Mouse (Mus musculus): ENCODE measurements around the gene Eif4a2. TPM values are rescaled to one million over a fixed set of nuclear protein-coding genes. Genes with fewer than 3 reads are reported as not detected.

Eif4a2 gene
- polyA plus RNA-seq, 1 experiment from 2014 or later, result 233 TPM

DNA sequence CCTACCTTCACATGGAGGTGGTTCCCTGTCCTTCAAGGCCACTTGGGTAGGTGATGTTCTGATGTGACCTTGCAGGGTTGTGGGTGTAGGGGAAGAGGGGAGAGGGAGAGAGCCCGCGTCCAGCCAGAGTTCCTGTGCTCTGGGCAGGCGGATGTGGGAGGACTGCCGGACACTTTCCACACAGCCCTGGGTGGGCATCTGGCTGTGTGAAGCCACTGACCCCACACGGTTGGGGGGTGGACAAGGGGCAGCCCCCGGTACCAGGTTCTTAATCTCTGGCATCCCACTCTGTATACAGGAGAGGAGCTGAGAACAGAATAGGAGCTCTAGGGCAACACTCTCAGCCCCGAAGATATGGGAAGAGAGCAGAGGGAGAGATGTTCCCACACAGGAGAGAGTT lies 51.0 kb downstream of the Eif4a2 start:
- ATAC-seq (ENCODE audit: insufficient number of reproducible peaks, low FRiP score, low TSS enrichment, low read depth) (no peak), DNase-seq (ENCODE audit: low spot score) (no peak)
- Histone ChIP-seq H3K9ac (ENCODE audit: low read length) (no peak overlapping the region), H3K36me3 (ENCODE audit: control insufficient read depth, insufficient read depth, low read length) (no peaks in the 10 kb centered on the region), H3K27ac (replicated peaks; ENCODE audit: low read depth, low read length) (no peak overlapping the region), H3K27me3 (ENCODE audit: control insufficient read depth, insufficient read depth, low read length) (no peaks in the 10 kb centered on the region), H3K4me1 (ENCODE audit: control insufficient read depth, insufficient read depth, low read length) (no peaks in the 10 kb centered on the region), H3K4me2 (ENCODE audit: low read depth, severe bottlenecking) (no peak overlapping the region), H3K9me3 (ENCODE audit: control insufficient read depth, low read length) (no peaks in the 10 kb centered on the region), H3K4me3 (ENCODE audit: low read depth, low read length) (no peak overlapping the region)
- WGBS, result 86% methylated on average over 7 of the region's 7 CpGs

GRCm38 (mm10) chr16:23158957-23159356 lies 51.7 kb downstream of the Eif4a2 start:
- Histone ChIP-seq H3K9ac (ENCODE audit: low read length) (no peak overlapping the region), H3K27ac (replicated peaks; ENCODE audit: low read depth, low read length) (no peak overlapping the region), H3K4me1 (ENCODE audit: control insufficient read depth, insufficient read depth, low read length) (no peaks in the 10 kb centered on the region), H3K9me3 (ENCODE audit: control insufficient read depth, low read length) (no peaks in the 10 kb centered on the region), H3K4me3 (ENCODE audit: low read depth, low read length) (no peak overlapping the region), H3K27me3 (ENCODE audit: control insufficient read depth, insufficient read depth, low read length) (no peaks in the 10 kb centered on the region), H3K4me2 (ENCODE audit: low read depth, severe bottlenecking) (no peak overlapping the region), H3K36me3 (ENCODE audit: control insufficient read depth, insufficient read depth, low read length) (no peaks in the 10 kb centered on the region)
- ATAC-seq (ENCODE audit: insufficient number of reproducible peaks, low FRiP score, low TSS enrichment, low read depth), result no peak
- 58% methylated on average over 2 of the region's 2 CpGs for WGBS
- no peak for DNase-seq (ENCODE audit: low spot score)

DNA sequence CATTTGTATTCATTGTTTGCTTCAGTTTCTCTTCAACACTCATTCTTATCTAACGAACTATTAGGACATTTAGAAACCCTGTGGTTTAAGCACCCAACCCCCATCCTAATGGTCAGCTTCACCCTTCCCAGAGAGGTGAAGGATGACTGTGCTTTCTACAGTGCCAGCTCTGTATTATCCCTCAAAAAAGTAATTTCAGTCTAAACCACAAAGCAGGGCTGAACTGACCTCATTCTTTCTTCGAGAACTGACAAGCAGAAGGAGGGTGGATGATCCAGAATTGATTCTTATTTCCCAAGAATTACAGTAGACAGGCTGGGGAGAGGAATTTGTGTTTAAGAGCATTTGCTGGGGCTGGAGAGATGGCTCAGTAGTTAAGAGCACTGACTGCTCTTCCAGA lies 52.5 kb downstream of the Eif4a2 start:
- 83% methylated on average over 2 of the region's 2 CpGs for WGBS
- Histone ChIP-seq H3K9ac (ENCODE audit: low read length) (no peak overlapping the region), H3K27me3 (ENCODE audit: control insufficient read depth, insufficient read depth, low read length) (no peaks in the 10 kb centered on the region), H3K9me3 (ENCODE audit: control insufficient read depth, low read length) (no peaks in the 10 kb centered on the region), H3K4me1 (ENCODE audit: control insufficient read depth, insufficient read depth, low read length) (no peaks in the 10 kb centered on the region), H3K27ac (replicated peaks; ENCODE audit: low read depth, low read length) (no peak overlapping the region), H3K4me2 (ENCODE audit: low read depth, severe bottlenecking) (no peak overlapping the region), H3K36me3 (ENCODE audit: control insufficient read depth, insufficient read depth, low read length) (no peaks in the 10 kb centered on the region), H3K4me3 (ENCODE audit: low read depth, low read length) (no peak overlapping the region)
- ATAC-seq (ENCODE audit: insufficient number of reproducible peaks, low FRiP score, low TSS enrichment, low read depth), result no peak
- DNase-seq (ENCODE audit: low spot score), result no peak

DNA sequence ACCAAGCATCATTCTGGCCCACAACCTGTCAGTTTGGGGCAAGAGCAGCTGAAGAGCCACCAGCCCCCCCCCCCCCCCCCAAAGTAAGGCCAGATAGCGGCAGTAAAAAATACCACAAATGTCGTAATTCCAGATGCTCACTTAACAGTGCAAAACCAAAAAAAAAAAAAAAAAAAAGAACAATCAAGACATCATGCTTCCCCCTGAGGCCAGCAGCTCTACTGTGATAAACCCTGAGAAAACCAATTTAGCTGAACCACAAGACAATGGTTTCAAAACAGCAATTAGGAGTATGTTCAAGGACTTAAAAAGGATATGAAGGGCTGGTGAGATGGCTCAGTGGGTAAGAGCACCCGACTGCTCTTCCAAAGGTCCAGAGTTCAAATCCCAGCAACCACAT lies 54.9 kb downstream of the Eif4a2 start:
- no peak for DNase-seq (ENCODE audit: low spot score)
- no peak overlapping the region for H3K27ac ChIP-seq (replicated peaks; ENCODE audit: low read depth, low read length)
- no peaks in the 10 kb centered on the region for H3K9me3 ChIP-seq (ENCODE audit: control insufficient read depth, low read length)
- no peaks in the 10 kb centered on the region for H3K27me3 ChIP-seq (ENCODE audit: control insufficient read depth, insufficient read depth, low read length)
- no peak overlapping the region for H3K4me3 ChIP-seq (ENCODE audit: low read depth, low read length)
- no peak overlapping the region for H3K4me2 ChIP-seq (ENCODE audit: low read depth, severe bottlenecking)
- H3K36me3 ChIP-seq (ENCODE audit: control insufficient read depth, insufficient read depth, low read length), result no peaks in the 10 kb centered on the region
- H3K9ac ChIP-seq (ENCODE audit: low read length), result no peak overlapping the region
- H3K4me1 ChIP-seq (ENCODE audit: control insufficient read depth, insufficient read depth, low read length), result no peaks in the 10 kb centered on the region
- ATAC-seq (ENCODE audit: insufficient number of reproducible peaks, low FRiP score, low TSS enrichment, low read depth), result no peak
- WGBS, result 97% methylated on average over 3 of the region's 3 CpGs

Small RNA genes lying within 50 kb of the gene (microRNA-seq; reads per million reads assigned to microRNA genes)
- gene Gm49346, result not detected

Other genes with a start within 250 kb of the Eif4a2 start
- 37.9 and 39.9 TPM in 2 replicates for gene Tbccd1, start 249.8 kb upstream of the Eif4a2 start, polyA plus RNA-seq (2014; fragmentation: Nextera tagmentation; extraction: Ambion mirVana)
- 106 and 112 TPM in 2 replicates for gene Dnajb11, start 249.6 kb upstream of the Eif4a2 start, polyA plus RNA-seq (2014; fragmentation: Nextera tagmentation; extraction: Ambion mirVana)
- gene Ahsg, start 216.2 kb upstream of the Eif4a2 start, polyA plus RNA-seq (2014; fragmentation: Nextera tagmentation; extraction: Ambion mirVana), result not detected in 2 replicates
- gene Fetub, start 189.1 kb upstream of the Eif4a2 start, polyA plus RNA-seq (2014; fragmentation: Nextera tagmentation; extraction: Ambion mirVana), result not detected in 2 replicates
- not detected in 2 replicates for gene Hrg, start 156.4 kb upstream of the Eif4a2 start, polyA plus RNA-seq (2014; fragmentation: Nextera tagmentation; extraction: Ambion mirVana)
- not detected in 2 replicates for gene Kng2, start 78.0 kb upstream of the Eif4a2 start, polyA plus RNA-seq (2014; fragmentation: Nextera tagmentation; extraction: Ambion mirVana)
- 0.33 TPM in 1 of 2 replicates, not detected in the other for gene Kng1, start 49.6 kb upstream of the Eif4a2 start, polyA plus RNA-seq (2014; fragmentation: Nextera tagmentation; extraction: Ambion mirVana)
- gene Rfc4, start 20.3 kb downstream of the Eif4a2 start, polyA plus RNA-seq (2014; fragmentation: Nextera tagmentation; extraction: Ambion mirVana), result 203 and 210 TPM in 2 replicates
- not detected in 2 replicates for gene Adipoq, start 39.1 kb downstream of the Eif4a2 start, polyA plus RNA-seq (2014; fragmentation: Nextera tagmentation; extraction: Ambion mirVana)
- gene St6gal1, start 117.3 kb downstream of the Eif4a2 start, polyA plus RNA-seq (2014; fragmentation: Nextera tagmentation; extraction: Ambion mirVana), result 29.1 and 30.4 TPM in 2 replicates